ENCODE assay signal across 8 mouse cellular contexts in the genomic region with DNA sequence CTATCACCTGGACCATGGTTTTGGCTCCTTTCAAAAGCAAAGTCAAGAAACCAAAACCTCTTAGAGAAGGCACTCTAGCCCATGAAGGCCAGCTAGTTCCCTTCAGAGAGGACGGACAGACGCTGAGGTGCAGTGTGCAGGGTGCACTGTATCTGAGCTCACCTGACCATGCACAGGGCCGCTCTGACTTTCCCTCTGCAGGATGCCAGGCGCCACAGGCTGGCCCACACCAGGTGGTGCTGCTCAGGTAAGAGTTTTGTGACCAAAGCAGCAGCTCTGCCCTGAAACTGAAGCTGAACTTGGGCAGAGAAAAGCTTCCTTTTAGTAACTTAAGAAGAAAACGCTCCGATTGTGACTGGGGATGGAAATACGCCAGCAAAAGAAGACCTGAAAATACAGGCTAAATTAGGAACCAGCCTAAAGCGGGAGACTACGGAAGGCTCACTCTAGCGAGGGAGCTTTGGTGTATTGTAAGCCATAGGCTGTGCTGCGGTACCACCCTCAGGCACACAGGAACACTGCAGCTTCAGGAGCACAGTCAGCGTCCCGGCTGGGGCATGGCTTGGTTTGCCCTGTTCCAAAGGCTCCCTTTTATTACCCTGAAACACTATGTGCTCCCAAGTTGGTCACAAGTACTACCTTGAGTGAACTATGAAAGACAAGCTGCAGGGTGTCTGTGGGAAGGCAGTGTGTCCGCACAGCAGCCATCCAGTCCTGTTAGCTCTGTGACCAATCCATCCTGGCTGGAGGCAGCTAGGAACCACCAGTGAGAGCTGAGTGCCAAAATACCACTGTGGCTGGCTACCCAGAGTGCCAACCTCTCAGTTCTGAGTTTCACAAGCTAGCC. TPM values are rescaled to one million over a fixed set of nuclear protein-coding genes. Genes with fewer than 3 reads are reported as not detected.
A peak's percentile ranks its signal among the peaks of the same experiment; 100 is the strongest.
DNase-seq lines count a peak whose midpoint lies in the region; ATAC-seq and TF ChIP-seq lines count a peak whose summit lies in the region.

No protein-coding gene starts in this region.

- H3K27ac ChIP-seq in heart, embryonic 11.5 days (ENCODE audit: low read depth, low read length) = no peak overlapping the region
- H3K27ac ChIP-seq in kidney, embryonic 16.5 days (ENCODE audit: low read length) = no peak overlapping the region
- no peak overlapping the region for H3K27ac ChIP-seq in liver, adult 2 months (replicated peaks; ENCODE audit: insufficient read depth, low read depth, low read length)
- no peak overlapping the region for H3K27ac ChIP-seq in testis, adult 2 months (ENCODE audit: control insufficient read depth, insufficient read depth, low read depth, low read length)

- H3ac ChIP-seq in myocyte (ENCODE audit: control insufficient read depth, insufficient read length) = no peak overlapping the region

- H3K4me3 ChIP-seq in heart, embryonic 11.5 days (ENCODE audit: low read depth, low read length) = no peak overlapping the region
- H3K4me3 ChIP-seq in kidney, embryonic 16.5 days (ENCODE audit: low read length) = no peak overlapping the region
- no peak overlapping the region for H3K4me3 ChIP-seq in liver, adult 2 months (ENCODE audit: insufficient read depth, low read depth, low read length)
- H3K4me3 ChIP-seq in myocyte = no peak overlapping the region
- peak overlapping the region; percentile 4 for H3K4me3 ChIP-seq in testis, adult 2 months (ENCODE audit: control insufficient read depth, low read depth, low read length)

- no peaks in the 10 kb centered on the region for H3K4me1 ChIP-seq in heart, embryonic 11.5 days (ENCODE audit: control insufficient read depth, insufficient read depth, low read length)
- no peaks in the 10 kb centered on the region for H3K4me1 ChIP-seq in kidney, embryonic 16.5 days (ENCODE audit: insufficient read depth, low read length)
- H3K4me1 ChIP-seq in liver, adult 2 months (ENCODE audit: control insufficient read depth, insufficient read depth, low read length) = no peaks in the 10 kb centered on the region
- H3K4me1 ChIP-seq in testis, adult 2 months (ENCODE audit: control insufficient read depth, insufficient read depth, low read length) = no peaks in the 10 kb centered on the region; the same call in 1 of the 2 replicates

- 24% methylated on average over 14 of the region's 14 CpGs for WGBS in heart, embryonic 11.5 days (ENCODE audit: insufficient replicate concordance)
- 19% methylated on average over 14 of the region's 14 CpGs for WGBS in kidney, embryonic 16.5 days
- 19% methylated on average over 14 of the region's 14 CpGs for WGBS in liver, adult 2 months

- H3K36me3 ChIP-seq in heart, embryonic 11.5 days (ENCODE audit: control insufficient read depth, insufficient read depth, low read length) = no peaks in the 10 kb centered on the region
- H3K36me3 ChIP-seq in kidney, embryonic 16.5 days (ENCODE audit: insufficient read depth, low read length) = no peaks in the 10 kb centered on the region
- no peaks in the 10 kb centered on the region for H3K36me3 ChIP-seq in liver, adult 2 months (ENCODE audit: control insufficient read depth, insufficient read depth, low read length)
- H3K36me3 ChIP-seq in myocyte (ENCODE audit: control insufficient read depth, insufficient read depth) = no peaks in the 10 kb centered on the region
- no peaks in the 10 kb centered on the region for H3K36me3 ChIP-seq in testis, adult 2 months (ENCODE audit: control insufficient read depth, insufficient read depth, low read length)

- TF ChIP-seq POLR2A in liver, adult 2 months (IDR thresholded peaks at IDR 0.05; ENCODE audit: extremely low read depth, insufficient read depth, low read length) = no peak
- no peak for TF ChIP-seq POLR2A in myocyte (IDR thresholded peaks at IDR 0.05; ENCODE audit: insufficient read length, low read depth)
- no peak for TF ChIP-seq POLR2A in testis, adult 2 months (IDR thresholded peaks at IDR 0.05; ENCODE audit: control insufficient read depth, low read depth, low read length)

- no peak overlapping the region for H3K9ac ChIP-seq in heart, embryonic 11.5 days (ENCODE audit: low read depth, low read length)
- H3K9ac ChIP-seq in kidney, embryonic 16.5 days (replicated peaks; ENCODE audit: low read length) = peak overlapping the region; percentile 44; the same call in 1 of the 2 replicates
- no peak overlapping the region for H3K9ac ChIP-seq in liver, adult 2 months (ENCODE audit: low read depth, low read length)

- no peaks in the 10 kb centered on the region for H3K79me2 ChIP-seq in liver, adult 2 months (ENCODE audit: control insufficient read depth, insufficient read depth, low read length)
- H3K79me2 ChIP-seq in myocyte (ENCODE audit: control insufficient read depth, insufficient read depth) = no peaks in the 10 kb centered on the region

- no peaks in the 10 kb centered on the region for H3K27me3 ChIP-seq in heart, embryonic 11.5 days (ENCODE audit: control insufficient read depth, insufficient read depth, low read length)
- no peaks in the 10 kb centered on the region for H3K27me3 ChIP-seq in kidney, embryonic 16.5 days (ENCODE audit: insufficient read depth, low read length)
- no peaks in the 10 kb centered on the region for H3K27me3 ChIP-seq in liver, adult 2 months (ENCODE audit: control insufficient read depth, insufficient read depth, low read length)
- H3K27me3 ChIP-seq in myocyte (ENCODE audit: control insufficient read depth, insufficient read depth, insufficient read length) = no peaks in the 10 kb centered on the region
- no peaks in the 10 kb centered on the region for H3K27me3 ChIP-seq in testis, adult 2 months (ENCODE audit: control insufficient read depth, insufficient read depth, low read length)

- peak overlapping the region; percentile 45 for H3K4me2 ChIP-seq in heart, embryonic 11.5 days
- peak overlapping the region; percentile 48 for H3K4me2 ChIP-seq in kidney, embryonic 16.5 days (replicated peaks; ENCODE audit: low read depth, low read length)
- peak overlapping the region; percentile 13 for H3K4me2 ChIP-seq in myocyte (ENCODE audit: low read depth)

- TF ChIP-seq CTCF in liver, adult 2 months (IDR thresholded peaks at IDR 0.05; ENCODE audit: low read depth, low read length) = peak; percentile 81
- peak; percentile 72; the same call in 1 of the 2 replicates for TF ChIP-seq CTCF in testis, adult 2 months (IDR thresholded peaks at IDR 0.05; ENCODE audit: control insufficient read depth, insufficient read depth, insufficient replicate concordance, low read depth, low read length)

- no peaks in the 10 kb centered on the region for H3K9me3 ChIP-seq in heart, embryonic 11.5 days (replicated peaks; ENCODE audit: control insufficient read depth, low read length)
- no peaks in the 10 kb centered on the region for H3K9me3 ChIP-seq in kidney, embryonic 16.5 days (ENCODE audit: low read length)

- ATAC-seq in activated CD4-positive, CD25-positive, alpha-beta regulatory T cell, adult 4 months = peak; percentile 97
- ATAC-seq in heart, embryonic 11.5 days (replicated peaks; ENCODE audit: insufficient number of reproducible peaks, low FRiP score, low TSS enrichment) = no peak
- ATAC-seq in kidney, embryonic 16.5 days (ENCODE audit: low FRiP score, low TSS enrichment) = peak; percentile 97

- DNase-seq in 3T3-L1 (ENCODE audit: low read depth, low spot score) = peak; percentile 70
- peak; percentile 77 for DNase-seq in embryo, embryonic 11 days
- DNase-seq in liver, adult 2 months (ENCODE audit: extremely low read depth, low read depth, low spot score) = peak; percentile 6

TF ChIP-seq in myocyte, 11 proteins besides CTCF, POLR2A, EP300 and RAD21:
- TF ChIP-seq SRF (IDR thresholded peaks at IDR 0.05; ENCODE audit: control insufficient read depth, insufficient read length, low read depth) = no peak
- TF ChIP-seq MYOG (IDR thresholded peaks at IDR 0.05; ENCODE audit: control insufficient read depth in 1 of 3, insufficient read depth in 1 of 3, insufficient read length in 2 of 3, low read depth in 2 of 3) = no peak
- TF ChIP-seq USF1 (IDR thresholded peaks at IDR 0.05; ENCODE audit: low read depth) = no peak
- TF ChIP-seq E2F4 (IDR thresholded peaks at IDR 0.05; ENCODE audit: insufficient read depth) = no peak
- TF ChIP-seq MAX (IDR thresholded peaks at IDR 0.05; ENCODE audit: low read depth) = no peak

RNA-seq across cellular contexts. Expression of gene Akap11, which starts 54.0 kb away (rescaled TPM):
- polyA plus RNA-seq in activated CD4-positive, CD25-positive, alpha-beta regulatory T cell, adult 4 months (2017; shearing (Covaris generic)) = 10 to 100 TPM in 1 of 2 experiments, 1 to 10 TPM in 1; 6.9 to 11.6 TPM
- polyA plus RNA-seq in heart, embryonic 11.5 days (2014; fragmentation: Nextera tagmentation; extraction: Ambion mirVana) = 11.9 and 12.7 TPM in 2 replicates
- 18.6 and 21.2 TPM in 2 replicates for polyA plus RNA-seq in kidney, embryonic 16.5 days (2015; fragmentation: Nextera tagmentation; extraction: Ambion mirVana)
- total RNA-seq in liver, adult 2 months (2014; rRNA removed) = 36.0 and 37.5 TPM in 2 replicates
- 2.9 and 3.3 TPM in 2 replicates for polyA plus RNA-seq in liver, adult 2 months (2012; rRNA removed)
- polyA plus RNA-seq in myocyte (2012; fragmentation: generic; extraction: Trizol) = 11.4 TPM
- polyA plus RNA-seq in testis, adult 2 months (2012; rRNA removed) = 6.2 and 7.4 TPM in 2 replicates

Comparison
In these comparisons a context has a peak if more than half of its experiments do, and no peak if none do; other contexts are left out.
1. DNase-seq: peak in every context shown above with its lines; median percentile 77 in embryo, embryonic 11 days; 70 in 3T3-L1; 6 in liver, adult 2 months.